Mouse (Mus musculus) testis, adult 2 months (tissue): Measurements from ENCODE around the gene Scyl3.

Source experiments
- CTCF ChIP-seq: fragments of 200-500 bp; IDR thresholded peaks from 2 replicates; pipeline ENCODE4 v1.5.1; 2012; ENCODE audit warnings: low read depth, mild to moderate bottlenecking, inconsistent platforms, low read length, moderate library complexity; ENCODE audit not compliant: control insufficient read depth, insufficient read depth, insufficient replicate concordance
- POLR2A ChIP-seq: fragments of 200-500 bp; IDR thresholded peaks from 2 replicates; pipeline ENCODE4 v1.6.1; 2012; ENCODE audit warnings: low read depth, mild to moderate bottlenecking, inconsistent platforms, low read length, moderate library complexity; ENCODE audit not compliant: control insufficient read depth

DNA sequence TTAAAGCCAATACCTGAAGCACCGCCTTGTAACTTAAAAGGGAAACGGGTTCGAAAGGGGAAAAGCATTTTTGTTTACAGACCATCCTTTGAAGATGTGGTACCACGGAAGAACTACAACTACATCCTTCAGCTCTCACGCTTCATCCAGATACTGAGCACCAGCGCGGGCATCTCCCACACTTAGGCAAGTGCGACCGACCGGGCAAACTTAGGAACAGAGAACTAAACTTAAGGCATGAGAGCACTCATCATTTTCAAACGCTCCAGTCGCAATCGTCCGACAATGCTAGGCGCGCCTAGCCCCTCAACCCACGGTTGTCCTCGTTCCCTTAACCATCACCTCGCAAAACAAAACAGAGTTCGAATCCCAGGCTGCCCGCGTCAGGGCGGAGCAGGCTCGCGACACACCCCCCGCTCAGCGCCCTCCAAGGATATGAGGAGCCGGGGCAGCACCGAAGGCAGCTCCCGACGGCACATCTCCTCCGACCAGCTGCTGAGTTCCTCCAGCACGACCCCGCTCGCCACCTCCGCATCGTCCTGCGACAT, 65.3 kb downstream of the Scyl3 start:
- TF ChIP-seq POLR2A = no peak
- TF ChIP-seq CTCF = no peak
